Mouse (Mus musculus) gastrocnemius, postnatal 14 days (tissue): ENCODE measurements around the gene Krt81. TPM values are rescaled to one million over a fixed set of nuclear protein-coding genes. Genes with fewer than 3 reads are reported as not detected.

ENCODE experiments used
- total RNA-seq, 2 experiments: library from RNA; stranded (reverse); gene quantifications; 2 replicates each; pipeline ENCODE4 v1.2.3; 2021

Gene Krt81
- total RNA-seq, 2 experiments from 2014 or later, result not detected

Other genes with a start within 250 kb of the Krt81 start
- gene Grasp, start 239.6 kb downstream of the Krt81 start, total RNA-seq, result 1 to 10 TPM; 8.3 to 9.4 TPM
- 10 to 100 TPM; 30.5 to 49.0 TPM for gene Nr4a1, start 209.5 kb downstream of the Krt81 start, total RNA-seq
- 10 to 100 TPM; 27.7 to 35.0 TPM for gene Atg101, start 179.5 kb downstream of the Krt81 start, total RNA-seq
- under 1 TPM; 0.22 to 0.29 TPM for gene 6030408B16Rik, start 170.5 kb downstream of the Krt81 start, total RNA-seq
- gene Krt80, start 93.6 kb downstream of the Krt81 start, total RNA-seq, result 1 to 10 TPM in 1 of 2 experiments, under 1 TPM in 1; 0.69 to 1.4 TPM
- gene Krt7, start 52.7 kb downstream of the Krt81 start, total RNA-seq, result not detected
- not detected for gene Krt87, start 24.9 kb downstream of the Krt81 start, total RNA-seq
- not detected for gene Krt88, start 16.0 kb downstream of the Krt81 start, total RNA-seq
- gene Krt86, start 9.7 kb upstream of the Krt81 start, total RNA-seq, result not detected
- gene Krt83, start 27.8 kb upstream of the Krt81 start, total RNA-seq, result under 1 TPM in 1 of 2 experiments, not detected in 1; 0.14 TPM
- gene Gm49425, start 53.5 kb upstream of the Krt81 start, total RNA-seq, result not detected
- under 1 TPM in 1 of 2 experiments, not detected in 1; 0.08 TPM for gene Krt84, start 69.1 kb upstream of the Krt81 start, total RNA-seq
- gene Krt82, start 86.9 kb upstream of the Krt81 start, total RNA-seq, result not detected
- not detected for gene Krt90, start 99.2 kb upstream of the Krt81 start, total RNA-seq
- not detected for gene Krt75, start 110.2 kb upstream of the Krt81 start, total RNA-seq
- not detected for gene Gm5414, start 164.4 kb upstream of the Krt81 start, total RNA-seq
- gene Gm5478, start 183.6 kb upstream of the Krt81 start, total RNA-seq, result not detected
- not detected for gene Krt6b, start 216.5 kb upstream of the Krt81 start, total RNA-seq
- gene Krt6a, start 230.6 kb upstream of the Krt81 start, total RNA-seq, result not detected
- gene Krt5, start 249.1 kb upstream of the Krt81 start, total RNA-seq, result not detected